Mouse (Mus musculus) adrenal gland, adult 2 months (tissue): Measurements from ENCODE around the gene Pcbp4. TPM values are rescaled to one million over a fixed set of nuclear protein-coding genes. Genes with fewer than 3 reads are reported as not detected.
A peak's percentile ranks its signal among the peaks of the same experiment; 100 is the strongest.

Experiments
- DNase-seq: peaks from one replicate; pipeline ENCODE4 v3.0.0; 2021
- long read RNA-seq: library from polyadenylated mRNA; stranded (forward); transcript quantifications from one replicate; pipeline ENCODE4 v2.0.0, GENCODE M21; 2021
- polyA plus RNA-seq: library from polyadenylated mRNA; depleted of rRNA; stranded (reverse); fragments of >200 nt; gene quantifications from 2 replicates; pipeline ENCODE4 v1.2.3, GENCODE M21; 2012; rRNA removed
- total RNA-seq, 2 experiments: library from RNA; stranded (reverse); gene quantifications; 2 replicates each; pipeline ENCODE4 v1.2.3; 2021

Gene Pcbp4
- 10 to 100 TPM; 17.5 to 28.6 TPM for total RNA-seq
- polyA plus RNA-seq, result 56.4 and 90.6 TPM in 2 replicates
- long read RNA-seq, transcript Pcbp4-201 (13 exons, 2,035 nt), result major isoform, 16 of 32 reads
- long read RNA-seq, partial matches to known transcripts, result 1 of 32 reads
- long read RNA-seq, other reads (novel, unspliced or antisense), result 15 of 32 reads

GRCm38 (mm10) chr9:106453271-106454070 lies at the start of gene Pcbp4:
Gene Pcbp4, plus strand, starts transcription at chr9:106453291.
- peak; percentile 69 for DNase-seq

GRCm38 (mm10) chr9:106405275-106405674 lies 47.8 kb upstream of the Pcbp4 start:
- DNase-seq, result no peak

DNA sequence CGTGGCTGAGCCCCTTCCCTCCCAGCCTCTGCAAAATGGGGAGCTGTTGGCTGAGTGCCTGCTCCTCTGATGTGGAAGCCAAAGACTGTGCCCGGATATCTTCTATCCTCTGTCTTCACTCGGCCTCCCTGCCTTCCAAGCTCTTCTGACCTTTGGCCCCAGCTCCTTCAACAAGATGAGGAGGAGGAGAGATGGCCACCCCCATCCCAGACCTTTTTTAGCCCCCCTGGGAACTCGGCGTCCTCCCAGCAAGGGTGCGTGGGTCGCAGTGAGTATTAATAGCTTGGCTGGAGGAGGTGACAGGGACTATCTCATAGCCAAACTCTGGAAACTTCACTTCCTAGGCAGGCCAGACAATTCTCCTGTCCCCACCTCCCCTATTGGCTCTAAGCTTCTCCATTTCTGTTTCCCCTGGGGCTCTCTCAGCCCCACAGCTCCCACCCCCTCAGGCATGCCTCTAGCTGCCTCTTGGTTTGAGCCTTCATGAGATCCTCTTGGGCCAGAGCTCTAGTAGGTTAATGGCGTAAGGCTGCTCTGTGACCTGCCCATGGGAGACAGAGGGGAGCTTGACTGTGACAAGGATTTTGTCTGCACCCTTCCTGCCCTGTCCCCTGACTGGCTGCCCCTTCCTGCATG lies 46.5 kb upstream of the Pcbp4 start:
- peak; percentile 47 for DNase-seq

DNA sequence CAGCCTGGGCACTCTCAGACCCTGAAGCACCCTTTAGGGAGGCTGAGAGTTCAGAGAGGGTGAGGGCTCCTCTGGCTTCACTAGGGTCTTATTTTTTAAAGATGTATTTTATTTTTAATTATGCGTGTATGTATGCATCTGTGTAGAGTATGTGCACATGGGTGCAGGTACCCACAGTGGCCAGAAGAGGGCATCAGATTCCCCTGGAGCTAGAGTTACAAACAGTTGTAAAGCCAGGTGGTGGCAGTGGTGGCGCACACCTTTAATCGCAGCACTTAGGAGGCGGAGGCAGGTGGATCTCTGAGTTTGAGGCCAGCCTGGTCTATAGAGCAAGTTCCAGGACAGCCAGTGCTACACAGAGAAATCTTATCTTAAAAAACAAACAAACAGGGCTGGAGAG lies 44.0 kb upstream of the Pcbp4 start:
- no peak for DNase-seq

- no peak for DNase-seq
These were observed 42.9 kb upstream of the Pcbp4 start for GRCm38 (mm10) chr9:106410086-106410650.

GRCm38 (mm10) chr9:106411091-106411594 lies 41.9 kb upstream of the Pcbp4 start:
- no peak for DNase-seq

GRCm38 (mm10) chr9:106411729-106412128 lies 41.4 kb upstream of the Pcbp4 start:
- DNase-seq, result no peak

DNA sequence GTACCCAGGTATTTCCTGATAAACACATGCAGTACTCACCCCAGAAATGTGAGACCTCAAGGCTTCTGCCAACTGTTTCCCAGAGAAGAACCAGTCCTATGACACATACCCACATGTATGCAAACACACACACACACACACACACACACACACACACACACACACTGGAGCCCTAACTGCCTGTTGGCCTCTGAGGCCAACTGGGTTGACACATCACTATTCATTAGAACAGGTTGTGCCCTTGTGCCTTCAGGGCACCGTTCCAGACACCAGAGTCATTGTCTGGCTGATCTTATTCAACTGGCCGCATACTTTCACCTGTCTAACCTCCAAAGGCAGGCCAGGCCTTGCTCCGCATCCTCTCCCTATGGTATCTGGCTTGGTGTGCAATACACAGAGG lies 40.9 kb upstream of the Pcbp4 start:
- no peak for DNase-seq

- no peak for DNase-seq
These were observed 39.5 kb upstream of the Pcbp4 start for GRCm38 (mm10) chr9:106413606-106414005.

DNA sequence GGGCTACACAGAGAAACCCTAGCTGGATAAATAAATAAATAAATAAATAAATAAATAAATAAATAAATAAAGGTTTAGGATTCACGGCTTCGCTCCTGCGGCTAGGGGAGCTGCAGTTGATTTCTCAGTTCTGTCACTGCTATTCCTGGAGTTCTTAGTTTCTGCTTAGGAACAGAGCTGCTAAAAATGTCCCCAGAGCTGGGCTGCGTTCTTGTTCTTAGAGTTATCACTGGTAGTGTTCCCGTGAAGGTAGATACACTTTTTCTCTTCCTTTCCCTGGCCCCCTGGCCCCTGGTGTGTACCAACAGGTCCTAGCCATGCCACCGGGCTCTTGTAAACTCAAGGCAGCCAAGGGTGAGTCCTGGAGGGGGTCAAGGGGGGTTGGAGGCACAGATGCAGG lies 36.3 kb upstream of the Pcbp4 start:
- no peak for DNase-seq

DNA sequence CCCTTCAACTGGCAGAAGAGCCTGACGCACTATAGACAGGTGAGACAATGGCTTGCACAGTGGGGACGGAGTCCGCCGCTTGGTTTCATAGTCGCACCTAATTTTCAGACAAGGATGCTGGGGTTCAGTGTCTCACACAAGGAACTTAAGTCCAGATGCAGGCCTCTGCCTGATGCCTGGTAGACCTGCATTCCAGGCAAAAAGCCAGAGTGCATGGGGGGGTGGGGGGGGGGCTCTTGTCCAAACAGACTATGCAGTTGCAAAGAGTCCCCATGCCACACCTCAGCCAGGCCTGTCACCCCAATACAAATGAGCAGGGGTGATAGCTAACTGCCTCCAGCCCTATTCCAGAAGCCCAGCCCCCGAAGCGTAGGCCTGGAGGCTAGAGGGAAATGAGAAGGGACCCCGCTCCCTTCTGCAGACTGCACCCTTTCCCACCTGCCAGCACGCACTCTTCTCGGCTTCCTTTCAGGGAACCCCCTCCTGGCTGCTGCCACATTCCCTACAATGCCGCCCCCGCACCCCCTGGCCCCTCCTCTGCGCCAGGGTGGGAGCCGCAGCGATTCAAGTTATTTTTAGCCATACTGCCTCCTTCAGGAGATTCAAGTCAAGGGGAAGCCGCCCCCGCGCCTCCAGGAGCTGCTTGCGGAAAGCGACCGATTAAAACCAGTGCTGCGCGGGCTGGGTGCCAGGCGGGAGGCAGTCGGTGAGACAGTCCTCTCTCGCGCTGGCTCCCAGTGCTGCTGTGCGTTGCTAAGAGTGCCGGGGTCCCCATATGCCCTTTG lies 35.1 kb upstream of the Pcbp4 start:
- DNase-seq, result peak; percentile 81

DNA sequence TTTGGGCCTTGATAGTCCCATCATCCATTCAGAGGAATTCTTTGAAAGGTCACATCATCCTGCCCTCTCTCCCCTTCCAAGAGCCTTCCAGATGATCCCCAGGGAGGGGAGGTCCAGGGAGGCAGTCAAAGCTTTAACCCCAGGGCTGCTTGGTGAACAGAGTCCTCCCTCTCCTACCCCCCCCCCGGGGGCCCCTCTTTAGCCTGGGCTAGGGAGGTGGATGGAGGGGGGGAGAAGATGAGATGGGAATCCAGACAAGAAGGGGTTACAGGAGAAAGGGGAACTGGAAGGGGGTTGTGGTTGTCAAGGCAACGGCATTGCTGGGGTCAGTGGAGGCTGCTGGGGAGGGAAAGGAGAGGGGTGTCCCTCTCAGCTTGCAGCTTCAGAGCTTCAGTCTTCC lies 32.5 kb upstream of the Pcbp4 start:
- DNase-seq, result no peak

DNA sequence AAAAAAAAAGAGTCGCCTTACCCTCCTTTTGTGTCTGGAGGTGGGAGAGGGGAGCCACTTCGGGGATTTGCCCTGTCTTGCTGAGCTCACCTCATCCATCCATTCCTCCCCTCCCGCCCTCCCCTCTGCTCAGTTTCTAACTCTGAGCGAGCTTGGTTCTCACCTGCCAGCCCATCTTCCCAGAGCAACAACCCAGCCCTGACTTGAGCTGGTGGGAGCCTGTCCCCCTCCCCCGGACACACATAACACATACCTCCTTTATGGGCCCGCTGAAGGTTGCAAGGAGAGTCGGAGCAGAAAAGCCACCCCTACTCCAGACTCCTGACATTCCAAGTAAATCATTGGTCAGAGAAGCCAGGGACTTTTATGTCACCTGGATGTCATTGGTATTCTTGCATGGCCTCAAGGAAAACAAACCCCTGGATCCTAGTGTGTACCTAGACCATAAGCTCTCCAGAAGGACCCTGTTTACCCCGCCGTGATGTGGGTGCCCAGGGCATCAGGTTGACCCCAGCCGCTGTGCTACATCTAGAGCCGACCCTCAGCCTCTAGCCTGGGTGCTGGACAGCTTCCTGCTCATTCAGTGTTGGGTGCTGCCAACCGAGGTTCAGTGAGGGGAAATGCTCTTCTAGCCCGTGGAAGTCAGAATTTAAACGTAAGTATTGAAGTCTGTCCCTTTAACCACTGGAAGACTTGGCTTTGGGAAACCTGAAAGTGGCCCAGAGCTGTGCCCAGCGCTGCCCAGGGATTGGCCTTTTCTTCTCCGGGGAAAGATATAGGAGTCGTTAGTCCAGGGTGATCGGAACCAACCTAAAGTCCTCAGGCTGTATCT lies 31.8 kb upstream of the Pcbp4 start:
- DNase-seq, result no peak

GRCm38 (mm10) chr9:106421865-106422160 lies 31.3 kb upstream of the Pcbp4 start:
- peak; percentile 87 for DNase-seq

GRCm38 (mm10) chr9:106428719-106429220 lies 24.3 kb upstream of the Pcbp4 start:
- no peak for DNase-seq

DNA sequence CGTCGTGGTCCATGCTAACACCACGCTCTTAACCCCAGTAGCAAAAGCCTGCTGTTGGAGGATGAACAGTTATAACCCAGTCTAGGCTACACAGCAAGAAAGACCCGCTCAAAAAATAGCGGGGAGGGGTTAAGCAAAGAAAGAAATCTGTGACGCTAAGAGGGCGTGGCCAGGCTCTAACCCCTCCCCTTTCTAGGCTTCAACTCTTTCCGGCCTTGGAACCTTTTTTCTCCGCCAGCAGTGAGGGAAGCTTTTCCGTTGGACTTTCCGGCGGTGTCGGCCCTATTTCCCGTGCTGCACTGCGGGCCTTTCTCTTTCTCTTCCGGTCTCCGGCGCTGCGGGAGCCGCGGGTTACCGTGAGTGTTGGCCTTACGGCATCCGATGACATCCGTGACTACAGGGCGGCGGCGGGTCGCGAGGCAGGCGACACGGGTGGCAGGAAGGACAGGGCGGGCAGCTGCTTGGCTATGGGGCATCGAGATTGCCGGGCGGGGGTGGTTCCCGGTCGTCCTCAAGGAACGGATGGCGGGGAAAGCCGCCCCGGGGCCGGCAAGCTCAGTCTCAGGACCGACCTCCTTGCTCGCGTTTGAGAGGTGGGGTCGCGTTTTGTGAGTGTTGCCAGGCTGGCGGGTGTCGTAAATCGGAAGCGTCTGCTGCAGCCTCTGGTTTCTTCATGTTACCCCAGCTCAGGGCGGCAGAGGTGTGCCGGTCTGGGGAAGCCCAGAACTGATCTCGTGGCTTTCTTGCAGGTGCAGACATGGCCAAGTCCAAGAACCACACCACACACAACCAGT lies 23.7 kb upstream of the Pcbp4 start, which contains the start of gene Rpl29:
Rpl29 (plus strand) TSS at position 234 of the 794 bp plus-strand sequence.
- peak; percentile 95 for DNase-seq

DNA sequence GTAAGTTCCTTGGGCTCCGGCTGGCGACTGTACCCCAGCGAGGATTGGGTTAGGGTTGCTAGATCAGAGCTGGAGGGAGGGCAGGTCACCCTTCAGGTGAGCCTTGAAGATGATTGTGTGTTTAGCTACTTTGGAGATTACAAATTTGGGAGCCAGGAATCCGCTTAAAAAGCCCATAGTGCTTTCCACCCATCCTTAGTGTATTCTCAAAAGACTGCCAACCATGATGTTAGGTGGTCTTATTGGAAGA lies 23.2 kb upstream of the Pcbp4 start:
- no peak for DNase-seq

DNA sequence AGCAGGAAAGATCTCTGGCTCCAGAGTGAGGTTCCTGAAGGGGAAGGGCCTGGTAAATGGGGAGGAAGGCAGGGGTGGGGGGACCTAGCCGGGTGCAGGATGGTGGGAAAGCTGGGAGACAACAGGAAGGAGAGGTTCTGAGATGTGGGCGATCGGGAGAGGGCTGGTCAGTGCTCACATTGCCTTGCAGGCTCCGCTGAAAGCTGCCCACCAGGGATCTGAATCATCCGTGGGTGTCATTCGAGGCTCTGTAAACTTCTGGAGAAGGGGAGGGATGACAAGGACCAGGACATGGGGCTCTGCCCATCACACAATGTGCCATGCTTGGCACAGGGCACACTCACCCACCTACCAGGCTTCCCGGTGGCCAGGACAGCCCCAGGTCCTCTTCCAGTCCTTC lies 19.7 kb upstream of the Pcbp4 start:
- no peak for DNase-seq

DNA sequence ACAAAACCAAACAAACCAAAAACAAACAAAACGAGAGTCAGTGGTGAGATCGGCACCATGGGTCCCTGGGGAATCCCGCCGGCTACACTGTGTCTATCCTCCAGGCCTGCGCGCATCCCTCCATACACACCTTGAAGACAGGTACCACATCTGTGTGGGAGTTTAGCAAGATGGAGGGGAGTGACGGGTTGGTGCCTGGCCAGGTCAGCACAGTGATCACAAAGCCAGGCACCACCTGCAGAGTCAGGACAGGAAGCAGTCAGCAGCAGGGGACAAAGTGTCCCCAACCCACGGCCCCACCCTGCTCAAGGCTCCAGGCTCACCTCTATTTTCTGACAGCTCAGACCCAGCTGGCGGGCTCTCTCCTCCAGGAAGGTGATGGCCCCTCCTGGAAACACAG lies 16.5 kb upstream of the Pcbp4 start:
- DNase-seq, result no peak

- DNase-seq, result no peak
These were observed 10.4 kb upstream of the Pcbp4 start for GRCm38 (mm10) chr9:106442680-106443079.
